In genomic region chr2:32834496-32834895, GRCm38 (mm10) we compare ENCODE assay signal across 9 mouse cellular contexts. TPM values are rescaled to one million over a fixed set of nuclear protein-coding genes. Genes with fewer than 3 reads are reported as not detected.
DNase-seq lines count a peak whose midpoint lies in the region; ATAC-seq and TF ChIP-seq lines count a peak whose summit lies in the region.
"Had no signal": no experiment of that assay in that cellular context is flagged by ENCODE, and none has a peak within 500 bp of the region (broad histone marks: within the 10 kb centered on the region; RNA-seq: fewer than 3 reads in every experiment).

No protein-coding gene starts in this region.

- TF ChIP-seq POLR2A in bone marrow macrophage, adult 2 months (IDR thresholded peaks at IDR 0.05; ENCODE audit: borderline replicate concordance, low read depth, low read length): no peak

- 0 out of 2 replicates have a peak overlapping the region, but pooled peaks have one; percentile 30 for H3K27ac ChIP-seq in hindbrain, embryonic 11.5 days (ENCODE audit: low read depth, low read length)
- no peak overlapping the region for H3K27ac ChIP-seq in hindbrain, embryonic 10.5 days
- H3K27ac ChIP-seq in bone marrow macrophage, adult 2 months (ENCODE audit: insufficient read depth, low read depth, low read length): peak overlapping the region; percentile 78
- H3K27ac ChIP-seq in limb, embryonic 13.5 days: peak overlapping the region; percentile 65; the same call in 1 of the 2 replicates
- peak overlapping the region; percentile 83 for H3K27ac ChIP-seq in stomach, postnatal 0 days (replicated peaks)

- no peak overlapping the region for H3K4me2 ChIP-seq in hindbrain, embryonic 11.5 days (replicated peaks; ENCODE audit: low read depth, low read length)
- H3K4me2 ChIP-seq in limb, embryonic 13.5 days (replicated peaks): no peak overlapping the region
- peak overlapping the region; percentile 15; the same call in 1 of the 2 replicates for H3K4me2 ChIP-seq in stomach, postnatal 0 days (replicated peaks; ENCODE audit: low read depth)

- no peak for ATAC-seq in hindbrain, embryonic 11.5 days (ENCODE audit: low FRiP score)
- ATAC-seq in limb, embryonic 13.5 days (ENCODE audit: low FRiP score, low read depth): no peak
- peak; percentile 68; the same call in 1 of the 2 replicates for ATAC-seq in stomach, postnatal 0 days (ENCODE audit: low FRiP score, low TSS enrichment)
- ATAC-seq: Patski had no signal

- H3K27me3 ChIP-seq in hindbrain, embryonic 11.5 days (ENCODE audit: control insufficient read depth, insufficient read depth, low read length): no peaks in the 10 kb centered on the region
- no peaks in the 10 kb centered on the region for H3K27me3 ChIP-seq in hindbrain, embryonic 10.5 days (ENCODE audit: insufficient read depth, poor library complexity, severe bottlenecking)
- H3K27me3 ChIP-seq in limb, embryonic 13.5 days: no peaks in the 10 kb centered on the region
- no peaks in the 10 kb centered on the region for H3K27me3 ChIP-seq in stomach, postnatal 0 days (ENCODE audit: control insufficient read depth, insufficient read depth, low read length)
- H3K27me3 ChIP-seq: Patski had no signal

- no peak overlapping the region for H3K4me3 ChIP-seq in hindbrain, embryonic 11.5 days (ENCODE audit: low read depth, low read length)
- no peak overlapping the region for H3K4me3 ChIP-seq in hindbrain, embryonic 10.5 days
- 0 out of 2 replicates have a peak overlapping the region, but pooled peaks have one; percentile 7 for H3K4me3 ChIP-seq in bone marrow macrophage, adult 2 months (ENCODE audit: insufficient read depth, low read length)
- no peak overlapping the region for H3K4me3 ChIP-seq in limb, embryonic 13.5 days
- H3K4me3 ChIP-seq in stomach, postnatal 0 days (ENCODE audit: low read depth, low read length): no peak overlapping the region

- no peak for DNase-seq in hindbrain, embryonic 11.5 days (ENCODE audit: low spot score)
- DNase-seq in hindbrain, embryonic 10.5 days (ENCODE audit: low spot score): no peak
- DNase-seq in heart, postnatal 4 days: peak; percentile 57
- DNase-seq in stomach, postnatal 0 days (ENCODE audit: low spot score): peak; percentile 34
- no peak for DNase-seq in frontal cortex, postnatal 36 days (ENCODE audit: low spot score in 2 of 2)
- DNase-seq in yolk sac, embryonic 10.5 days (ENCODE audit: low spot score): no peak

- 0 out of 2 replicates have a peak overlapping the region, but pooled peaks have one; percentile 4 for H3K9ac ChIP-seq in hindbrain, embryonic 11.5 days (ENCODE audit: low read depth, low read length)
- H3K9ac ChIP-seq in limb, embryonic 13.5 days: no peak overlapping the region
- H3K9ac ChIP-seq in stomach, postnatal 0 days (ENCODE audit: low read length): peak overlapping the region; percentile 23; the same call in 1 of the 2 replicates

- no peaks in the 10 kb centered on the region for H3K9me3 ChIP-seq in hindbrain, embryonic 11.5 days (ENCODE audit: control insufficient read depth, low read length)
- no peaks in the 10 kb centered on the region for H3K9me3 ChIP-seq in hindbrain, embryonic 10.5 days
- H3K9me3 ChIP-seq in limb, embryonic 13.5 days: no peaks in the 10 kb centered on the region
- no peaks in the 10 kb centered on the region for H3K9me3 ChIP-seq in stomach, postnatal 0 days (ENCODE audit: control insufficient read depth, low read length)

- 73% methylated on average over 7 of the region's 7 CpGs for WGBS in hindbrain, embryonic 11.5 days
- 68% methylated on average over 7 of the region's 7 CpGs for WGBS in hindbrain, embryonic 10.5 days
- WGBS in limb, embryonic 13.5 days: 46% methylated on average over 7 of the region's 7 CpGs
- 18% methylated on average over 7 of the region's 7 CpGs for WGBS in stomach, postnatal 0 days

- H3K36me3 ChIP-seq in hindbrain, embryonic 11.5 days (ENCODE audit: control insufficient read depth, insufficient read depth, low read length): no peaks in the 10 kb centered on the region
- no peaks in the 10 kb centered on the region for H3K36me3 ChIP-seq in hindbrain, embryonic 10.5 days
- no peaks in the 10 kb centered on the region for H3K36me3 ChIP-seq in limb, embryonic 13.5 days
- no peaks in the 10 kb centered on the region for H3K36me3 ChIP-seq in stomach, postnatal 0 days (ENCODE audit: control insufficient read depth, insufficient read depth, low read length)

- no peak for TF ChIP-seq CTCF in bone marrow macrophage, adult 2 months (IDR thresholded peaks at IDR 0.05; ENCODE audit: low read depth, low read length)
- no peak for TF ChIP-seq CTCF in stomach, postnatal 0 days (IDR thresholded peaks at IDR 0.05; ENCODE audit: low read depth)

- TF ChIP-seq EP300 in stomach, postnatal 0 days (optimal IDR thresholded peaks at IDR 0.05): no peak

- peaks cover 2% of the 10 kb centered on the region; the same call in 1 of the 2 replicates for H3K4me1 ChIP-seq in hindbrain, embryonic 11.5 days (replicated peaks; ENCODE audit: control insufficient read depth, insufficient read depth, low read length)
- H3K4me1 ChIP-seq in hindbrain, embryonic 10.5 days (replicated peaks): peaks cover 48% of the 10 kb centered on the region
- H3K4me1 ChIP-seq in bone marrow macrophage, adult 2 months (ENCODE audit: control insufficient read depth, insufficient read depth, low read length): peaks cover 26% of the 10 kb centered on the region
- H3K4me1 ChIP-seq in limb, embryonic 13.5 days: peaks cover 21% of the 10 kb centered on the region; the same call in 1 of the 2 replicates
- H3K4me1 ChIP-seq in stomach, postnatal 0 days (replicated peaks; ENCODE audit: control insufficient read depth, insufficient read depth): no peaks in the 10 kb centered on the region

RNA-seq across cellular contexts. Expression of gene Stxbp1, which starts 12.5 kb away (rescaled TPM):
- 62.8 and 64.7 TPM in 2 replicates for polyA plus RNA-seq in hindbrain, embryonic 11.5 days (2014; fragmentation: Nextera tagmentation; extraction: Ambion mirVana)
- polyA plus RNA-seq in hindbrain, embryonic 10.5 days (2016; fragmentation: Nextera tagmentation; extraction: Ambion mirVana): 40.1 and 63.3 TPM in 2 replicates
- polyA plus RNA-seq in bone marrow macrophage, adult 2 months (2012; ENCODE audit: insufficient read depth, insufficient read length, missing spikeins): 17.1 and 17.7 TPM in 2 replicates
- 10 to 100 TPM; 34.8 to 39.6 TPM for total RNA-seq in heart, postnatal 4 days (2021)
- polyA plus RNA-seq in limb, embryonic 13.5 days (2015; fragmentation: Nextera tagmentation; extraction: Ambion mirVana): 20.8 and 20.9 TPM in 2 replicates
- polyA plus RNA-seq in stomach, postnatal 0 days (2015; fragmentation: Nextera tagmentation; extraction: Ambion mirVana): 9.3 and 9.5 TPM in 2 replicates

RNA-seq across cellular contexts. Expression of gene Fam129b, which starts 41.4 kb away (rescaled TPM):
- polyA plus RNA-seq in hindbrain, embryonic 11.5 days (2014; fragmentation: Nextera tagmentation; extraction: Ambion mirVana): 11.6 and 13.1 TPM in 2 replicates
- polyA plus RNA-seq in hindbrain, embryonic 10.5 days (2016; fragmentation: Nextera tagmentation; extraction: Ambion mirVana): 34.3 and 36.1 TPM in 2 replicates
- 78.3 and 90.1 TPM in 2 replicates for polyA plus RNA-seq in bone marrow macrophage, adult 2 months (2012; ENCODE audit: insufficient read depth, insufficient read length, missing spikeins)
- total RNA-seq in heart, postnatal 4 days (2021): 10 to 100 TPM; 45.4 to 46.0 TPM
- polyA plus RNA-seq in limb, embryonic 13.5 days (2015; fragmentation: Nextera tagmentation; extraction: Ambion mirVana): 48.5 and 55.8 TPM in 2 replicates
- 90.7 and 101 TPM in 2 replicates for polyA plus RNA-seq in stomach, postnatal 0 days (2015; fragmentation: Nextera tagmentation; extraction: Ambion mirVana)

RNA-seq across cellular contexts. Expression of gene Cfap157, which starts 50.3 kb away (rescaled TPM):
- polyA plus RNA-seq in hindbrain, embryonic 11.5 days (2014; fragmentation: Nextera tagmentation; extraction: Ambion mirVana): 0.80 and 0.98 TPM in 2 replicates
- 1.1 and 1.2 TPM in 2 replicates for polyA plus RNA-seq in hindbrain, embryonic 10.5 days (2016; fragmentation: Nextera tagmentation; extraction: Ambion mirVana)
- not detected in 2 replicates for polyA plus RNA-seq in bone marrow macrophage, adult 2 months (2012; ENCODE audit: insufficient read depth, insufficient read length, missing spikeins)
- total RNA-seq in heart, postnatal 4 days (2021): not detected
- 1.3 TPM in 2 replicates for polyA plus RNA-seq in limb, embryonic 13.5 days (2015; fragmentation: Nextera tagmentation; extraction: Ambion mirVana)
- polyA plus RNA-seq in stomach, postnatal 0 days (2015; fragmentation: Nextera tagmentation; extraction: Ambion mirVana): 0.63 and 1.1 TPM in 2 replicates

RNA-seq across cellular contexts. Expression of gene Ptrh1, which starts 58.9 kb away (rescaled TPM):
- polyA plus RNA-seq in hindbrain, embryonic 11.5 days (2014; fragmentation: Nextera tagmentation; extraction: Ambion mirVana): 4.2 and 4.3 TPM in 2 replicates
- 5.7 and 7.2 TPM in 2 replicates for polyA plus RNA-seq in hindbrain, embryonic 10.5 days (2016; fragmentation: Nextera tagmentation; extraction: Ambion mirVana)
- polyA plus RNA-seq in bone marrow macrophage, adult 2 months (2012; ENCODE audit: insufficient read depth, insufficient read length, missing spikeins): 3.2 and 5.5 TPM in 2 replicates
- 1 to 10 TPM; 3.0 to 5.4 TPM for total RNA-seq in heart, postnatal 4 days (2021)
- 5.2 and 6.7 TPM in 2 replicates for polyA plus RNA-seq in limb, embryonic 13.5 days (2015; fragmentation: Nextera tagmentation; extraction: Ambion mirVana)
- polyA plus RNA-seq in stomach, postnatal 0 days (2015; fragmentation: Nextera tagmentation; extraction: Ambion mirVana): 7.6 and 10.1 TPM in 2 replicates

RNA-seq across cellular contexts. Expression of gene Ttc16, which starts 59.1 kb away (rescaled TPM):
- polyA plus RNA-seq in hindbrain, embryonic 11.5 days (2014; fragmentation: Nextera tagmentation; extraction: Ambion mirVana): 0.22 and 0.34 TPM in 2 replicates
- 0.31 and 0.73 TPM in 2 replicates for polyA plus RNA-seq in hindbrain, embryonic 10.5 days (2016; fragmentation: Nextera tagmentation; extraction: Ambion mirVana)
- not detected in 2 replicates for polyA plus RNA-seq in bone marrow macrophage, adult 2 months (2012; ENCODE audit: insufficient read depth, insufficient read length, missing spikeins)
- under 1 TPM; 0.09 to 0.36 TPM for total RNA-seq in heart, postnatal 4 days (2021)
- polyA plus RNA-seq in limb, embryonic 13.5 days (2015; fragmentation: Nextera tagmentation; extraction: Ambion mirVana): 0.37 and 0.61 TPM in 2 replicates
- polyA plus RNA-seq in stomach, postnatal 0 days (2015; fragmentation: Nextera tagmentation; extraction: Ambion mirVana): 0.05 and 0.06 TPM in 2 replicates

Comparison
In these comparisons a context has a peak if more than half of its experiments do, and no peak if none do; other contexts are left out.
1. DNase-seq: peak in heart, postnatal 4 days (single experiment) and stomach, postnatal 0 days (single experiment); none in hindbrain, embryonic 11.5 days (single experiment), hindbrain, embryonic 10.5 days (single experiment), frontal cortex, postnatal 36 days (0 of 2) and yolk sac, embryonic 10.5 days (single experiment).